Mouse (Mus musculus) megakaryocyte-erythroid progenitor cell, adult 5-6 weeks (primary cell): ENCODE results near the gene Ms4a8a. TPM values are rescaled to one million over a fixed set of nuclear protein-coding genes. Genes with fewer than 3 reads are reported as not detected.
"Not testable (repeated sequence)": the region's sequence is repeated elsewhere in the genome, so short reads cannot be mapped to it uniquely, and the experiment has no call there.

Experiments
- ATAC-seq: replicated peaks from 2 replicates; pipeline ENCODE4 v1.8.0; 2016; ENCODE audit warnings: mild to moderate bottlenecking, inconsistent platforms; ENCODE audit not compliant: severe bottlenecking, poor library complexity, low FRiP score, low TSS enrichment
- total RNA-seq, 2 experiments: library from RNA; stranded (forward) in 1 of 2; stranded (reverse) in 1 of 2; fragments of 200-1000, 215-1000 nt in 1 of 2; fragments of >200 nt in 1 of 2; fragmentation: Nextera tagmentation in 1 of 2; gene quantifications; 2 replicates each; pipeline ENCODE4 v1.2.3; 2014 to 2017

Gene Ms4a8a
- total RNA-seq (2014; fragmentation: Nextera tagmentation) (not detected in 2 replicates), total RNA-seq (2017) (not detected in 2 replicates)

GRCm38 (mm10) chr19:11080934-11081333, at the start of gene Ms4a8a:
Gene Ms4a8a (minus strand): TSS chr19:11081102.
- ATAC-seq: no peak

GRCm38 (mm10) chr19:11129702-11130101, 48.8 kb upstream of the Ms4a8a start:
- no peak for ATAC-seq

DNA sequence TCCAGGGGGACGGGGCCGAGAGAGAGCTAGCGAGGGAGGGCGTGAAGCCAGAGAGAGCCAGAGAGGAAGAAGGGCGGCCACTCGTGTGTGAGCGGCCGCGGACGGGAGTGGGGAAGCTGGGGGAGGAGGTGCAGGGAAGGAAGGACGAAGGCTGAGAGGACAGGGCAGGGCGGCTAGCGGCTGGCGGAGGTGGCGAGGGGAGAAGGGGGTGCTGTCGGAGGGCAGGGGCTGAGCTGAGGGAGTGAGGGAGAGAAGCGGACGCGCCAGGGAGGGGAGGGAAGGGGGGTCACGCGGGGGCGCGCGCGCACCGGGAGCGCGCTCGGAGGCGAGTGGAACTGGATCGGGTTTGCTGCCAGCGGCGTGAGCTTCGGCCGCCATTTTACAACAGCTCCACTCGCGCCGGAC, 40.1 kb upstream of the Ms4a8a start:
- ATAC-seq: peak; percentile 99

DNA sequence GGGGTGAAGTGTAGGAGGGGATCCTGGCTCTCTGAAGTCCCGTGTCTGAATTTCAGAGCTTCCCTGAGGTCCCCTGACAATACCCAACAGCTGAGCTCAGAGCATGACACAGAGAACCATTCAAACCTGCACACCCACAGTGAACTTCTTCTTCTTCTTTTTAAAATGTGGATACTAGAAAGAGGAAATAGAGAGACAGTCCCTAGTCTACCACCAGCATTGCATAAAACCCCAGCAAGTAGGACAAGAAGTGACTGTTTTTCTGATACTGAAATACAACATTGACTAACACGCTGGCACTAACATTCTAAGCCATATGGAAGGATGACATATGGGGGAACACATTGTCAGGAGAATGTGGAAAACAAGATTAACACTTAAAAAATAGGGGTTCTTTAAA, 38.4 kb upstream of the Ms4a8a start:
- ATAC-seq: no peak

DNA sequence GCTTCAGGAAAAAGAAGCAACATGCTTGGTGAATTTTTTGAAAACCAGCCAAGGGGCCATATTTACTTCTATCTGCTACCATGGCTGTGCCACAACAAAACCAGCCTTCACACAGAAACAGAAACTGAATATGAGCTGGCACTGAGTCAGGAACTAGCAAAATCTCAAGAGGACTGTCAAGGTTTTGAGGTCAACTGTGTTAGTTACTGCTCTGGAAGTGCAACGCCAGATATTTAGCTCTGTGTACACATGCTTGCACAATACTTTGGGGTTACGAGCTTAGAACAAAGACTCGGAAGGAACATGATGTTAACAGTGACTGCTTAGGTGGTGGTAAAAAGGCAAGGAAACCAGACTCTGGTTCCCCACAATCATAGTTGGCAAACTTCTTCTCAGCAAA, 26.8 kb upstream of the Ms4a8a start:
- ATAC-seq: no peak

DNA sequence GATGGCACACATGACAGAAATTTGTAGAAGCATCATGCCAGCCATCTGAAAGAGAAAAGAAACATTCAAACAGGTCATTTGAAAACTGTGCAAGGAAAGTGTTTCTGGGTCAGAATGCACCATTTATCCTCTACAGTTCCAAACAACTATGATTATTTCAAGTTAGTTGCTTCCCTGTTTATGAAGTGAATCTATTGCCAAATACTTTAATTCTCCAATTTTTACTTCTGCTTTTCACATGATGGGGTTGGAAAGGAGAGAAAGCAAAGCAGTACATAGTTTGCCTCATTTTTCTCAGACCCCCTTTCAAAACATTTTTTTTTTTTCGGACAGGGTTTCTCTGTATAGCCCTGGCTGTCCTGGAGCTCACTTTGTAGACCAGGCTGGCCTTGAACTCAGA, 21.0 kb upstream of the Ms4a8a start:
- no peak for ATAC-seq

DNA sequence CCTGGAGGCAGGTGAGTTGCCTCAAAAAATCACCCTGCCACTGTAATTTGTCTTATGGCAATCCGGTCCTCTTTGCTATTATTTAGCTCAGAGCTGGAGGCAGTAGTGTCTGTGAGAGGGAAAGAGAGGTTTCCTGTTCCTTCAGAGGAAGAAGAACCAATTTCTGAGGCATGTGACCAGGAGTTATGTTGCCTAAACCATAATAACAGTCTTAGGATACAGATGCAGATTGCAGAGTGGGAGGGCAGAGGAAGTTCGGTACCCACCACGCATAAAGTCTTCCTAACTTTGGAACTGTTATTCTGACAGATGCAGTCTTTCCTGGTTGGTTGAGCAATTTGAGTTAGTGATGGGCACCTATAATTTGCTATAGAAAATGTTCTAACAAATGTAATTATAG, 17.5 kb upstream of the Ms4a8a start:
- ATAC-seq: no peak

GRCm38 (mm10) chr19:11092131-11092530, 11.2 kb upstream of the Ms4a8a start:
- not testable (repeated sequence) for ATAC-seq

DNA sequence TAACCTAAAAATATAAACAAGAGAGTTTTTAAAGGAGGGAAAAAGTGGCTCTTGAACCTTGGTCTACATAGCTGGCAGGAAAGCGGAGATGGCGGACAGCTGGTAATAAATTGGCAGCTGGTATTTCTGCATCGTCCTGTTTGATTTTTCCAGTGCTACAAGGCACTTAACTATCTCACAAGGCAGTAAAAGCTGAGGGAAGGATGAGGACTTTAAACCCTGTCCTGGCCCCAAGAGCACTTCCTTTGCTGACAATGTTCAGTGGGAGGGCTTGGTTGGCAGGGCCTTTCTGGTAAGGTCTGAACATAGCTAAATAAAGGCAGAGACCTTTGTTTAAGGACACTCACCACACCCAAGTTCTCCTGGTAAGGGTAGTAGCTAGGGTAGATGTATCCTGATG, 10.5 kb downstream of the Ms4a8a start:
- no peak for ATAC-seq

- no peak for ATAC-seq
Measured at GRCm38 (mm10) chr19:11065202-11065875, 15.6 kb downstream of the Ms4a8a start.

DNA sequence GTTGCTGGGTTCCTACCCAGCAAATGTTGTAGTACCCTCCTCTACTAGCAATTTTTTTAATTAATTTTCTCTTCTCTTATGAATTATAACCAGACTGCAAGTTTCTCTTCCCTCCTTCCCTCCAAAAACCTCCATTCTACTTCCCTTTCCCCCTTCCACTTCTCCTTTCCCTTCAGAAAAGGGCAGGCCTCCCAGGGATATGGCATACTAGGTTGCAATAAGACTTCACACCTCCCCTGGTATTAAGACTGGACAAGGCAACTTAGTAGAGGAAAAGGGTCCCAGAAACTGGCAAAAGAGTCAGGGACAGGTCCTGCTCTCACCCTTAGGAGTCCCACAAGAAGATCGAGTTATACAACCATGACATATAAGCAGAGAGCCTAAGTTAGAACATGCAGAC, 20.0 kb downstream of the Ms4a8a start:
- no peak for ATAC-seq

DNA sequence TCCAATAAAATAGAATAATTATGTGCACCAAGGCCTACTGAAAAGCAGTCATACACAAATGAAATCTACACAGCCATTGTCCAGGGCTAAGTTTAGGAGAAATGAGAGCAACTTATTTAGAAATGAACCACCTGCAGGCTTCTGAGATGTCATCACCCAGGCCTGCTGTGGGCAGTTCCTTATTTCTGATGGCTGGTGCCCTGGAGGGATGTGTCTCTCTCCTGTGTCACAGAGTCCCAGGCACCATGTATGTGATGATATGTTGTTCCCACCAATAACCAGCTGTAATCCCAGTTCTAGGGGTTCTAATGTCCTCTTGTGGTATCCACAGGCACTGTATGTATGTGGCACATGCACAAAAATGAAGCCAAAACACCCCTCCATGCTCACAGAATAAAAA, 20.9 kb downstream of the Ms4a8a start:
- ATAC-seq: no peak

DNA sequence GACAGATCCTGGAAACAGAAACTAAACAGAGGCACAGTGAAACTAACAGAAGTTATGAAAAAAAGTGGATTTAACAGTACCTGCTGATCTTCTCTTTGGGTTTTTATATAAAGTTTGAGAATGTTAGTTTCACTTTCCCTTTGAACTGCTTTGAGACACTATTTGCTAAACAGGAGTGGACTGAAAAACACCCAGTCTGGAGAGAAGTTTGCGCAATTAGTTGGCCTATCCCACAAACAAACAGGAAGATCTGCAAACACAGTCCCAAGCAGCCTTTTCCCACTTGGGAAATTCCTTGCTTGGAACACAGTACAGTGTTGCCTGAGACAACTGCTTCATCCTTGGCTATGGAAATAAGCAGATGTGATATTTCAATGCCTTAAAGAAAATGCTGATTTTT, 25.2 kb downstream of the Ms4a8a start:
- ATAC-seq: not testable (repeated sequence)

- no peak for ATAC-seq
Measured at GRCm38 (mm10) chr19:11053277-11053676, 27.6 kb downstream of the Ms4a8a start.

DNA sequence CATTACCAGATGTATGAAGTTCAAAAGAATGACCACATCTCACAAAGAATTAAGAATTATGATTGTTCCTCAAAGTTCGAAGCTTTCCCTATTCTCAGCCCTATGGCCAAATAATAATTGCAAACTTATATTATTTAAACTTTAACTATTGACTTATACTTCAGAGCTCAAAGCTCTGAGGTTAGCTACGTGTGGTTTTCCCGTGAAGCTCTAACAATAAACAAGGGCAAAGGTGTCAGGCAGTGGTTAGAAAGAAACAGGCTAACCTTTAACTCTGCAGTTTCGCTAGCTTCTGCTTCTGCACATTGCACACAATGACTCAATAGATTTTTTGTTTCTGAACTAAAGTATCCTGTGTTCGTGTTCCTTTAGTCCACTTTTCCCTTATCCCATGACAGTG, 28.0 kb downstream of the Ms4a8a start:
- ATAC-seq: no peak

DNA sequence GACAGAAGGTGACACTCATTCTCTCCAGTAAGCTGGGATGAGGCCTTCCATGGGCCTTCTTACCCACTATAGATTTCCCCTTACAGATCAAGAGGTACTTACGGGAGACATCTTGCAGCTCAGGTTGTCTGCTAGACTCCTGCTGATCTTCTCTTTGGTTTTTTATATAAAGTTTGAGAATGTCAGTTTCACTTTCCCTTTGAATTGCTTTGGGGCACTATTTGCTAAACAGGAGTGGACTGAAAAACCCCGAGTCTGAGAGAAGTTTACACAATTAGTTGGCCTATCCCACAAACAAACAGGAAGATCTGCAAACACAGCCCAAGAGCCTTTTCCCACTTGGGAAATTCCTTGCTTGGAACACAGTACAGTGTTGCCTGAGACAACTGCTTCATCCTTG, 30.6 kb downstream of the Ms4a8a start:
- no peak for ATAC-seq

- ATAC-seq: no peak
Measured at GRCm38 (mm10) chr19:11049426-11049825, 31.5 kb downstream of the Ms4a8a start.

GRCm38 (mm10) chr19:11048503-11048902, 32.4 kb downstream of the Ms4a8a start:
- ATAC-seq: no peak

GRCm38 (mm10) chr19:11048009-11048408, 32.9 kb downstream of the Ms4a8a start:
- no peak for ATAC-seq

- peak; percentile 97 for ATAC-seq
Measured at GRCm38 (mm10) chr19:11044996-11045711, 35.7 kb downstream of the Ms4a8a start.

GRCm38 (mm10) chr19:11044671-11044995, 36.3 kb downstream of the Ms4a8a start:
- ATAC-seq: peak; percentile 56; the same call in 1 of the 2 replicates
